Mouse (Mus musculus) megakaryocyte-erythroid progenitor cell, adult 5-6 weeks (primary cell): Measurements from ENCODE around the gene Gm6096. TPM values are rescaled to one million over a fixed set of nuclear protein-coding genes. Genes with fewer than 3 reads are reported as not detected.

ENCODE experiments used
- ATAC-seq: replicated peaks from 2 replicates; pipeline ENCODE4 v1.8.0; 2016; ENCODE audit warnings: mild to moderate bottlenecking, inconsistent platforms; ENCODE audit not compliant: severe bottlenecking, poor library complexity, low FRiP score, low TSS enrichment
- total RNA-seq, 2 experiments: library from RNA; stranded (forward) in 1 of 2; stranded (reverse) in 1 of 2; fragments of 200-1000, 215-1000 nt in 1 of 2; fragments of >200 nt in 1 of 2; fragmentation: Nextera tagmentation in 1 of 2; gene quantifications; 2 replicates each; pipeline ENCODE4 v1.2.3; 2014 to 2017

Gm6096 gene
- total RNA-seq, 2 experiments from 2014 or later = not detected

DNA sequence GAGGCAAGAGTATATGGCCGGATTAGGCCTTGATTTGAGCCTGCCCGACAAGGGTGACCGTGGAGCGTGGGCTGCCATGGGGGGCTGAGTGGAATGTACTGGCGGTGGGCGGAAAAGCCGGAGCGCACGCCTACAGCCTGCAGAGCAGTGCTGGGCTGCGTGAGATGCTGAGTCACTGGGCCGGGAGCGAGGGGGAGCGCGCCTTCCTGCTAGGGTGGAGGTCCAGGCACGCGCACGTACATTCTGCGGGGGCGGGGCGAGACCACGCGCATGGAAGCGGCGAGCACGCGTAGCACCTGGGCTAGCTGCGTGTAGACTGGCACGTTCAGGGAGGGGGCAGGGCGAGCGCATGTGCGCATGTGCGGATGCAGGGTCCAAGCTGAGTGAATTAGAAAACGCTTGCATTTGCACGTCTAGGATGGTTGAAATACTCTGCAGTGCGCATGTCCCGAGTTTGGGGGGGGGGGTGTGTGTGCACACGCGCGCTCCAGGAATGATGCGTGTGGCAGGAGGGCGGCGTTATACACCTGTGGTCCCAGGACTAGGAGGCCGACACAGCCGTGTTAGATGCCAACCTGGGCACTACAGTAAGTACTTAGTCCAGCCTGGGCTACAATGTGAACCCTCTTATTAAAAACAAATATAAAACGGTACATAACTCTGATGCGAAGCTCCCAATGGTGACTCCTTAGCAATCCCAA, 16.8 kb upstream of the Gm6096 start:
- peak; percentile 88 for ATAC-seq

GRCm38 (mm10) chr7:34234610-34235561, 16.0 kb upstream of the Gm6096 start:
- ATAC-seq = peak; percentile 3; the same call in 1 of the 2 replicates

- no peak for ATAC-seq
Measured at GRCm38 (mm10) chr7:34235602-34236001, 15.2 kb upstream of the Gm6096 start.

DNA sequence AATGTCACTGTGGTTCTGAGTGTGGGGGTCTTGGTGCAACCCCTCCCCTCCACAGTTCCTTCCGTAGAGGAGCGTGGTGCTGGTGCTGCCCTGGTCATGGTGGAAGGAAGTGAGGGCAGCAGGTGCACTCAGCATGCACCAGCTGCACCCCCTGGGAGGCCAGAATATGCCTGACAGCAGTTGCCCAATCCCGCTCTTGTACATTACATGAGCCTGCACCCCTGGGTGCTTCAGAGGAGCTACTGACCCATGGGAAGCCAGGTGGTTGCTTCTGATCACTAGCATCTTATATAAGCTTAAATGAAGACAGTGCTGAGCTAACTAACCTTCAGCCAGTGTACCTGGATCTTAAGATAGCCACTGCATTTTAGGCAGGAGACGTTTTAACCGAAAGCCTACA, 12.8 kb upstream of the Gm6096 start:
- ATAC-seq = no peak

GRCm38 (mm10) chr7:34242176-34242575, 8.7 kb upstream of the Gm6096 start:
- no peak for ATAC-seq

DNA sequence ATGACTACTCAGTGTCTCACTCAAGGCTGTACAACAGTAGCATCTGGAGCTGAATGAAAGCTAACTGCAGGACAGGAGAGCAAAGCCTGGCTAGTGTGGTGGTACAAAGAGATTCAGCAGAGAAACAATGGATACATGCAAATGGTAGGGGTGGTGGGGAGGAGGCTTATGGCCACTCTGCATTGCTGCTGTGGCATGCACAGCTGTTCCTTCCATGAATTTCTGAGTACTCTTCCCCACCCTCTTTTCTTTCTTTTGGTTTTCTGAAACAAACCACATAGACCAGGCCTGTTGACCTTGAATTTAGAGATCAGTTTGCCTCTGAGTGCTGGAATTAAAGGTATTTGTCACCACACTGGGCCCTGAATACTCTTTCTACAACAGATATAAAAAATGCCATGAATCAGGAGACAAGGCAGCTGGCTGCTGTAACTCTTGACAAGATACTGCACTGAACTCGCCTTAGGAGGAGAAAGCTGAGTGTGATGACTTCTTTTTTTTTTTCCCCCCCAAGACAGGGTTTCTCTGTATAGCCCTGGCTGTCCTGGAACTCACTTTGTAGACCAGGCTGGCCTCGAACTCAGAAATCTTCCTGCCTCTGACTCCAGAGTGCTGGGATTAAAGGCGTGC, 3.9 kb upstream of the Gm6096 start:
- ATAC-seq = no peak

DNA sequence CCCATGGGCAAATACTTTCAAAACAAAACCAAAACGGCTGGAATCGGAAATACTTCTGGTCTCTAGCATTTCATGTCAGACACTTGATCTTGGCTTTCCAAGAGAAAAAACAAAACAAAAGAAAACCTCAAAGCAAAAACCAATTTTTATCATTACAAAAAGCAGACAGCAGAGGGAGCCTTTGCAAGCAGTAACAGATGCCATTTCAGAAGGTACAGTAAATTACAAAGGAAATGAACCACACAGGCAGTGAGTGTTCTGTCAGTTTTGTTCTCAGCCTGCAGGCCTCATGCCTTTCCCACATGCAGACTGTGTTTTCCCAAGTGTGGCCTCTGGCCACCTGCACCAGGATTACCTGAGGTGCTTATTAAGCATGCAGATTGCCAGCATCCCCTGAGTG, 1.2 kb downstream of the Gm6096 start:
- no peak for ATAC-seq

- no peak for ATAC-seq
Measured at GRCm38 (mm10) chr7:34255137-34255536, 4.3 kb downstream of the Gm6096 start.

GRCm38 (mm10) chr7:34255916-34256315, 5.1 kb downstream of the Gm6096 start:
- ATAC-seq = no peak

DNA sequence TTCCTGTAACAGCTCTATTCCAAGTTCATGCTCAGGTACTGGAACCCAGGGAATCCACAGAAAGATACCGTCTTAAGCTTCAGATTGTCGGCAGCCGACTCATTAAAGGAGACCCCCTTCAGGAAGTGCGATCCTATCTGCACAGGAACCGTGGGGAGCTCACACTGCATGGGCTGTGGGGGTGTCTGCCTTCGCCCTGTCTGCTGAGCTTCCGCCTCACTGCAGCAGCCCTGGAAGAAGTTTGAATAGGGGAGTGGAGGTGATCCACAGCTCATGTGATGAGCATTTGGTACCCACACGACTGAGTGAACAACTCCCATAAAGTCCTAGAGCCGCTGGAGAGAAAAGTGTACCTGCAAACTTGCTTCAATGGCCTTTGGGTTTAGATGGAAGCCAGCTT, 6.4 kb downstream of the Gm6096 start:
- no peak for ATAC-seq

- ATAC-seq = no peak
Measured at GRCm38 (mm10) chr7:34258407-34258806, 7.6 kb downstream of the Gm6096 start.

GRCm38 (mm10) chr7:34263437-34263836, 12.6 kb downstream of the Gm6096 start:
- no peak for ATAC-seq

DNA sequence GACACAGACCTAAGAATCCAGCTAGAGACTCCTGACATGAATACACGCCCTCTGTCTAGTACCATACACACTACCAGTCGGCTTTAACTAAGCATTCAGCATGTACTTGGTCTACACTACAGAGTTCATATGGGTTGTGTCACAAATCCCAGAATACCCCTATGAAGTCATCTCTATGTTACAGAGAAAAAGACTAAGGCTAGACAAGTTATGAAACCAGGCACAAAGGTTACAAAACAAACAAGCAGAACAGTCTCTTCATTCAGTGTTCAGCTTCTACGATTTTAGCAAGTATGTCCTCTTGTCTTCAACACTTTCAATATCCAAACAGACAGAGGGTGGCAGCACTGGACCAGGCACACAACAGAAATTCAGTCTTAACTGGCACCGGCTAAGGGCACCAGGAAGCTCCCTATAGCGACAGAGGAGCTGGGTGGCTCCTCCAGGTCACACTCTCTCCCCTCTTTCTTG, 15.1 kb downstream of the Gm6096 start:
- ATAC-seq = peak; percentile 95

- no peak for ATAC-seq
Measured at GRCm38 (mm10) chr7:34266421-34266820, 15.6 kb downstream of the Gm6096 start.

GRCm38 (mm10) chr7:34268463-34268862, 17.6 kb downstream of the Gm6096 start:
- ATAC-seq = no peak

- no peak for ATAC-seq
Measured at GRCm38 (mm10) chr7:34272465-34272864, 21.6 kb downstream of the Gm6096 start.

DNA sequence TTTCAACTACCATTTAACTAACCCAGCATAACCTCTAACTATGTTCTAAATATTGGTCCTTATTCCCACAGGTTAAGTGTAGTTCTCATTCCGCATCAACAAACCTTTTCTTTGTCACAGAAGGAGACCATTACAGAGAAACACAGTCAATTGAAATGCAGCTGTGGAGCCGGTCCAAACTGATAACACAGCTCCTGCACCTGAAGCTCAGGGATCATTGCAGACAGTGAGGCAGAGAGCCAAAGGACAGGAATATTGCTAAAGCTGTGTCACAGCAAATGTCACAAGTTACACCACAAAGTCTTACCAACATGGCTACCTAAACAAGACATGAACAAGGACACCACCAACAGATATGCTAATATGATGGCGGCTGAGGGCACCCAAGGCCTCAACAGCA, 25.2 kb downstream of the Gm6096 start:
- ATAC-seq = no peak

DNA sequence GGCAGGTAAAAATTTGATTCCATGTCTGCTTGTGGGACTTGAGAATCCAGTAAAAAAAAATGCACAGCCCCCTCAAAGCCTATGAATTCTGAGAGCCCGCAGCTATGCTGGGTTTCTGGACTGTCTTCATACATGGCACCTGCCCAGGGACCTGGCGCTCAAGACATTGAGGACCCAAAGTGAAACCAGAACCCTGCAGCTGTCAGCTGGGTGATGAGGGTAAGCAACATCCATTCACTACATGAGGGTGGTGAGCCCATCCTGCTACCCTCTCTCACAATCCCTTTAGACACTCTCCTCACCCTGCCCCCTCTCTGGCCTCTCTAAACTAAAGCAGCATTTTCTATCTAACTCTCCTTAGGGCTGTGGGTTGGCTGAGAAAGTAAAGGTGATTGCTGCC, 26.8 kb downstream of the Gm6096 start:
- ATAC-seq = no peak

DNA sequence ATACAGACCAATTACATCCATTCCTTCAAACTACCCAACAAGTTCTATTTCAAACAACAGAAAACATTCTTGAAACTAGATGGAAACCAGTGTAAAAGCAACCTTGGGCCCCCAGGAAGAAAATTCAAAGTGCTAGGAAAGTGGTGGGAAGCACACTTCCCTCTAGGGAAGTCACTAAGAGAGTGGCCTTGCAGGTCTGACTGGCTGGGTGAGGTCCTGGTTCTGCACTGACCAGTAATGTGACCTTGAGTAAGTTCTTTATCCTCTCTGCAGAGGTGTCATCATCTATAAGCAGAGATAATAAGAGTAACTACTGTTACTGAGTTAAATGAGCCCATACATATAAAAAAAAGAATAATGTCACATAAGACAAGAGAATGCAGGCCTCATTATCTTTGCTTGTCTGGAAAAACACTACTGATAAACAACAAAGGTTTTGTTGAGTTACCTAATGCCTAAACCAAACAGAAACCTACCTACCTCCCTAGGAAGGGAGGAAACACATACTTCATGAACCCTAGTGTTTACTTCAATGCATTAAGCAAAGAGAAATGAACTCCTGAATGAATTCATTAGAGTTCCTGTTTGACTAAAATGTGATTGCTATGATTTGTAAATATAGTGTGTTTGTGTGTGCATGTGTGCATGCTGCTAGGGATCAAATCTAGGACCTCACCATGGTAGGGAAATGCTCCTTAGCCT, 39.8 kb downstream of the Gm6096 start:
- ATAC-seq = no peak
